Mouse (Mus musculus) neural tube, embryonic 14.5 days (tissue): ENCODE data around the gene Nt5c2. TPM values are rescaled to one million over a fixed set of nuclear protein-coding genes. Genes with fewer than 3 reads are reported as not detected.

Experiments used
- ATAC-seq: fragments of 200-750 bp; cut with Nextera tagmentation; 2 replicates; pipeline ENCODE4 v1.8.0; 2017; ENCODE audit warnings: low read depth, mild to moderate bottlenecking, moderate TSS enrichment, moderate library complexity
- H3K27ac ChIP-seq: fragments of 300-500 bp; sonication (generic); 2 replicates; pipeline ENCODE4 v1.5.1; 2014; ENCODE audit warnings: low read depth, mild to moderate bottlenecking, control low read depth, low read length, moderate library complexity, mixed read lengths
- H3K27me3 ChIP-seq: fragments of 300-500 bp; sonication (generic); 2 replicates; pipeline ENCODE4 v1.6.1; 2014; ENCODE audit warnings: low read length; ENCODE audit not compliant: control insufficient read depth, insufficient read depth
- H3K36me3 ChIP-seq: fragments of 300-500 bp; sonication (generic); 2 replicates; pipeline ENCODE4 v1.6.1; 2014; ENCODE audit warnings: low read length, mixed read lengths; ENCODE audit not compliant: control insufficient read depth, insufficient read depth
- H3K4me1 ChIP-seq: fragments of 300-500 bp; sonication (generic); 2 replicates; pipeline ENCODE4 v1.6.1; 2014; ENCODE audit warnings: low read length; ENCODE audit not compliant: control insufficient read depth, insufficient read depth
- H3K4me2 ChIP-seq: fragments of 300-500 bp; sonication (generic); 2 replicates; pipeline ENCODE4 v1.6.1; 2014; ENCODE audit warnings: mild to moderate bottlenecking, low read depth, low read length, control low read depth
- H3K4me3 ChIP-seq: fragments of 300-500 bp; sonication (generic); 2 replicates; pipeline ENCODE4 v1.5.1; 2014; ENCODE audit warnings: low read depth, low read length, control low read depth, mixed read lengths
- H3K9ac ChIP-seq: fragments of 300-500 bp; sonication (generic); replicated peaks from 2 replicates; pipeline ENCODE4 v1.6.1; 2014; ENCODE audit warnings: low read depth, mild to moderate bottlenecking, control low read depth, low read length, mixed read lengths
- H3K9me3 ChIP-seq: fragments of 300-500 bp; sonication (generic); 2 replicates; pipeline ENCODE4 v1.6.1; 2016; ENCODE audit warnings: low read length; ENCODE audit not compliant: control insufficient read depth
- WGBS: fragments of 180-500 bp; shearing (Covaris S2); extraction: QIAGEN DNeasy Blood & Tissue Kit; methylation state at CpG from one replicate; pipeline ENCODE4 v1.1.7; 2014; 5-methylcytosine and 5-hydroxymethylcytosine counted together
- polyA plus RNA-seq: library from polyadenylated mRNA; unstranded; fragments of >200 nt; fragmentation: Nextera tagmentation; extraction: Ambion mirVana; gene quantifications from 2 replicates; pipeline ENCODE4 v1.2.1, GENCODE M21; 2014

Nt5c2 gene
- polyA plus RNA-seq, 1 experiment from 2014 or later = 80.3 TPM

DNA sequence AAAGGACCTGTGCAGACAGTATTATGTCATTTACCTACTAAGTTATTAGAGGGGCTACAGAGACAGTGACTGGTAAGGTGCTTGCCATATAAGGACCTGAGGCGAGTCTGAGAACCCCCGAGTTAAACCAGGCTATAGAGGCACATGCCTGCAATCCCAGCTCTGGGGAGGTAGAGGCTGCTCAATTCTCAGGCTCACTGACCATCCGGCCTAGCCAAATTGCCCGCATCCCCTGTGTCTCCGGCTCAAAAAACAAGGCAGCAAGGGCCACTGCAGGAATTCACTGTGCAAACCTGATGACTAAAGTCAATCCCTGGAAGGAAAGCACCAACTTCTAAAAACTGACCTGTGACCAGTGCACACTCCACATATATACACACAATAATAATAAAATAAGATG lies 111.6 kb downstream of the Nt5c2 start:
- Histone ChIP-seq H3K36me3 (no peaks in the 10 kb centered on the region), H3K4me1 (no peaks in the 10 kb centered on the region), H3K27me3 (no peaks in the 10 kb centered on the region), H3K27ac (no peak overlapping the region), H3K9ac (no peak overlapping the region), H3K4me2 (no peak overlapping the region), H3K9me3 (no peaks in the 10 kb centered on the region), H3K4me3 (no peak overlapping the region)
- 94% methylated on average over 5 of the region's 5 CpGs for WGBS
- no peak for ATAC-seq

DNA sequence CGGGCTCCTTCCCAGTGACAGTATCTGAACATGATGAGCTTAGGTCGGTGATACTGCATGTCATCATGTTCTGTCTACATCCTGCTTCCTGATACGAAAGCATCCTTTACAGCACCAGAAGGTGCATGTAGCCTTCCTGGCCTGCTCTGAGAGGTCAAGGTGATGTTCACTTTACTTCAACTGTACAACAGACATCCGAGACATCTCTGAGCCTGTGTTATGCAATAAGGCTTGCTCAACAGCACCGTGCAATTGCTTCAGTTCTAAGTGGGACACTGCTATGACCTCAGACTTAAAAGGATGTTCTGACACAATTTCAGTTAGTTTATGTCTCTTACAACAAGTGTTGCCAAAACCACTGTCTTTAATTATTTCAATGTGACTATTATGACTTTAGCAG lies 113.6 kb downstream of the Nt5c2 start:
- Histone ChIP-seq H3K9me3 (no peaks in the 10 kb centered on the region), H3K27me3 (no peaks in the 10 kb centered on the region), H3K4me3 (no peak overlapping the region), H3K27ac (no peak overlapping the region), H3K4me2 (no peak overlapping the region), H3K4me1 (no peaks in the 10 kb centered on the region), H3K9ac (no peak overlapping the region), H3K36me3 (peaks cover 12% of the 10 kb centered on the region; the same call in 1 of the 2 replicates)
- 90% methylated on average over 5 of the region's 5 CpGs for whole genome bisulfite sequencing
- ATAC-seq = no peak

DNA sequence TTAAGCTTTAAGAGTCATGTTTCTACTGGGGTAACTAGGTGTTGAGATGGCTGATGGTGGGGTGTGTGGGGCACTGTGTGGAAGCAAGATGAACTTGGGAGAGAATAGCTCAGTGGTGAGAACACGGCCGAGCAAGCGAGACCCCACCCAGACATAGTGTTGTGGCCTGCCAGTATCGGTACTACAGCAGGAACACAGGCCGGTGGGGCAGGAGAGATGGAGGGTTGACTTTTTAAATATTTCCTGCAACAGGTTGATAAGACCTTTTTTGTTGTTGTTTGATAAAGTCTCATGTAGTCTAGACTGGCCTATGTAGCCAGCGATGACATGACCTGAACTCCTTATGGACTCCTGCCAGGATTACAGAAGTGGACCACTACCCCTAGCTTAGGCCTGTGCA lies 114.2 kb downstream of the Nt5c2 start:
- Histone ChIP-seq H3K27ac (no peak overlapping the region), H3K9me3 (no peaks in the 10 kb centered on the region), H3K36me3 (peaks cover 15% of the 10 kb centered on the region; the same call in 1 of the 2 replicates), H3K4me3 (no peak overlapping the region), H3K4me1 (no peaks in the 10 kb centered on the region), H3K9ac (no peak overlapping the region), H3K27me3 (no peaks in the 10 kb centered on the region), H3K4me2 (no peak overlapping the region)
- no peak for ATAC-seq
- WGBS = 94% methylated on average over 6 of the region's 6 CpGs

DNA sequence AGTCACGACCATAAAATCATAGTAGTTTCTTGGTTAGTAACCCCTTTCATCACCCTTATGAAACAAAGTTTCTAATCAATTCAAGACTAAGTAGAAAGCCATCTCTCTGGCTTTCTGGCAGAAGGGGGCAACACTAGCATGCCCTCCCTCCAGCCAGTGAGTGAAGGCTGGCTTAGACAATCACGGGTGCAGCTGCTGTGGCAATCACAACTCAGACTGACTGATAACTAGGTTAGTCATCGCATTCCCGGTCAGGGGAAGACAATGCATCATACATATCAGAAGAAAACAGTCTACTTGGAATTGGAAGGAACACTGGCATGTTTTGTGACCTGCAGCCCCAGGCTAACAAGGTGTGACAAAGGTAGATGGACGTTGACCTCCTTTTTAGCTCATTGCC lies 115.1 kb downstream of the Nt5c2 start:
- no peak overlapping the region for H3K4me3 ChIP-seq
- no peaks in the 10 kb centered on the region for H3K9me3 ChIP-seq
- 93% methylated on average over 5 of the region's 5 CpGs for WGBS
- peaks cover 15% of the 10 kb centered on the region; the same call in 1 of the 2 replicates for H3K36me3 ChIP-seq
- H3K4me2 ChIP-seq = no peak overlapping the region
- H3K9ac ChIP-seq = no peak overlapping the region
- H3K27me3 ChIP-seq = no peaks in the 10 kb centered on the region
- no peak overlapping the region for H3K27ac ChIP-seq
- no peaks in the 10 kb centered on the region for H3K4me1 ChIP-seq
- no peak for ATAC-seq

DNA sequence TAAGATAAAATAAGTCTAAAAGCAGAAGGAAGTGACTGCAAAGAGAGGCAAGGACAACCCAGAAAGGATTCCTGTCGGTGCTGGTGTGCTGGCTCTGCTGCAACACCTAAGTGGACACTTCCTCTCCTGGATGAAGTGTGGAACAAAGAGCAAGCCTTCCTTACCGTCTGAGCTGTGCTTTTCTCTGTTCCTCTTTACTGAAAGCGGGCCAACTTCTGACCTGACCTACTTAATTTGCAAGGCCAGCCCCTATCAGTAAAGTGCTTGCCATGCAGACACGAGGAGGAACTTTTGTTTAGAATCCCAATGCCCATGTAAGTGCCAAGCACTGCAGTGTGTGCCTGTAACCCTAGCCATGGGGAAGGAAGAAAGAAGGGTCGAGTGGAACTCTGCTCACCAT lies 115.6 kb downstream of the Nt5c2 start:
- Histone ChIP-seq H3K4me1 (no peaks in the 10 kb centered on the region), H3K4me3 (no peak overlapping the region), H3K36me3 (peaks cover 15% of the 10 kb centered on the region; the same call in 1 of the 2 replicates), H3K27me3 (no peaks in the 10 kb centered on the region), H3K27ac (no peak overlapping the region), H3K9me3 (no peaks in the 10 kb centered on the region), H3K4me2 (no peak overlapping the region), H3K9ac (no peak overlapping the region)
- 56% methylated on average over 5 of the region's 5 CpGs for WGBS
- ATAC-seq = no peak

DNA sequence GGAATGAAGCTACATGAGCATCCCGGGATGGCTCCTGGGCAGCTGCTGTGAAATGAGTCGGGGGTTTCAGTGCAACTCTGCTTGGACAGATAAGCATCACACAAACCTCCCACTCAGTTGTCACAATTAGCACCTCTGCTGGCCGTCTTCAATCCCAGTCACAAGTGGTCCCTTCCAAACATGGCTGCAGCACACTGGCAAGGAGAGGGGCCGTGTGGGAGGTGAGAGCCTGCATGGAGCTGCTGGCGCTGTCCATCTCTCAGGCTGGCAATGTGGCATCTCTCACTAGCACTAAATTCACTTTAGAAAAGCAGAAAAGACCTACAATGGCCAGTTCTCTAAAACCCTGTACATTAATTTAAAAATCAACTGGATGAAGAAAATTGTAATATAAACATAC lies 116.7 kb downstream of the Nt5c2 start:
- H3K4me1 ChIP-seq = no peaks in the 10 kb centered on the region
- H3K4me2 ChIP-seq = no peak overlapping the region
- WGBS = 91% methylated on average over 5 of the region's 5 CpGs
- no peaks in the 10 kb centered on the region for H3K9me3 ChIP-seq
- H3K27ac ChIP-seq = no peak overlapping the region
- no peak for ATAC-seq
- H3K9ac ChIP-seq = no peak overlapping the region
- H3K27me3 ChIP-seq = no peaks in the 10 kb centered on the region
- H3K36me3 ChIP-seq = peaks cover 19% of the 10 kb centered on the region; the same call in 1 of the 2 replicates
- no peak overlapping the region for H3K4me3 ChIP-seq

DNA sequence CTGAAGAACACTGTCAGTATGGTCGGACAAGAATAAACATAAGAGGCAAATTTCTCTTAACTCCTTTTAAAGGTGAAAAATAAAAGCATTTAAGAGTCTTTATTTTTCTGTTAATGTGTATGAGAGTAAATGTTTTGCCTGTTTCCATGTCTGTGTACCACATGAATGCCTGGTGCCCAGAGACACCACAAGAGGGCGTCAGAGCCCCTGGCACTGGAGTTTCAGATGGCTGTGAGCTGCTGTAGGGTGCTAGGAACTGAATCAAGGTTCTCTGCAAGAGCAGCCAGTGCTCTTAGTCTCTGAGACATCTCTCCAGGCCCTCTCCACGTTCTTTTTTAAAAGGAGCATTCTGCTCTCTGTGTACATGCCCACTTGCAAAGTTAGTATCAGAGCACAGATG lies 117.8 kb downstream of the Nt5c2 start:
- Histone ChIP-seq H3K27me3 (no peaks in the 10 kb centered on the region), H3K4me3 (no peak overlapping the region), H3K27ac (no peak overlapping the region), H3K4me2 (no peak overlapping the region), H3K9me3 (no peaks in the 10 kb centered on the region), H3K36me3 (peaks cover 20% of the 10 kb centered on the region), H3K9ac (no peak overlapping the region), H3K4me1 (no peaks in the 10 kb centered on the region)
- WGBS = 90% methylated on average over 3 of the region's 3 CpGs
- no peak for ATAC-seq

DNA sequence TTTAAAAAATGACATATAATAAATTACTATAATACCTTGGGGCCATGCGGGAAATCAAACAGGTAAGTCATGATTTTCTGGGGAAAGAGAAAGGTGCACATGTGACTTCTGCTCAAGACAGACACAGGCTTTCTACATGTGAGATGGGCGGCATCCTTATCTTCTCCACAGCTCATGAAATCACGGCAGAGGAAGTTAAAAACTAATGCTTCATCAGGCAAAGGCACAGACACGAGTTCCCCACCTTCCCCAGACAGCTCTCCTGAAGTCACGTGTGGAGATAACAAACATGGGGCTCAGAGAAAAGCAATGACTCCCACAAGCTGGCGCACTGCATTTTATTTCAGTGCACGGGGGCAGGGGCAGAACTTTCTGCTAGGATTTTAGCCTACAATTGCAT lies 121.5 kb downstream of the Nt5c2 start:
- no peaks in the 10 kb centered on the region for H3K27me3 ChIP-seq
- no peak overlapping the region for H3K9ac ChIP-seq
- no peak overlapping the region for H3K4me3 ChIP-seq
- no peak overlapping the region for H3K4me2 ChIP-seq
- ATAC-seq = no peak
- H3K9me3 ChIP-seq = no peaks in the 10 kb centered on the region
- H3K36me3 ChIP-seq = peaks cover 54% of the 10 kb centered on the region
- H3K4me1 ChIP-seq = no peaks in the 10 kb centered on the region
- WGBS = 93% methylated on average over 7 of the region's 7 CpGs
- no peak overlapping the region for H3K27ac ChIP-seq

DNA sequence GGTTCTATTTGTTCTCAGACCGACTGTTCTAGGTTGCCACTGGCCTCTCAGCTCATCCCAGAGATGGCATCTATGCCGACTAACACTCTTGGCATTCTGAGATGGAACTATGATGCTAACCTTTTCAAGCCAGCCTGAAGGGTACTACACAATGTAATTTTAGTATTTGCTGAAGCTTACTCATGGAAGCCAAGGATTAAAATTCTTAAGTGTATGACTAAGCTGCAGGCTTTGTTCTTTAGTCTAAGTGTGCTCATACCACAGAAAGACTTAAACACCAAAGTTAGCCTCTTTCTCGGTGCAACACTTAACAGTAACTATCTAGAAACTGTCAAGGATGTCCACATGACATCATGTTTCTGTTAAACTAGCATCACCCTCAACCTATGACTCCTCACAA lies 122.1 kb downstream of the Nt5c2 start:
- ATAC-seq = no peak
- Histone ChIP-seq H3K4me3 (no peak overlapping the region), H3K27ac (no peak overlapping the region), H3K9me3 (no peaks in the 10 kb centered on the region), H3K9ac (no peak overlapping the region), H3K27me3 (no peaks in the 10 kb centered on the region), H3K4me2 (no peak overlapping the region), H3K4me1 (no peaks in the 10 kb centered on the region), H3K36me3 (peaks cover 56% of the 10 kb centered on the region)
- 90% methylated on average over 3 of the region's 3 CpGs for WGBS

DNA sequence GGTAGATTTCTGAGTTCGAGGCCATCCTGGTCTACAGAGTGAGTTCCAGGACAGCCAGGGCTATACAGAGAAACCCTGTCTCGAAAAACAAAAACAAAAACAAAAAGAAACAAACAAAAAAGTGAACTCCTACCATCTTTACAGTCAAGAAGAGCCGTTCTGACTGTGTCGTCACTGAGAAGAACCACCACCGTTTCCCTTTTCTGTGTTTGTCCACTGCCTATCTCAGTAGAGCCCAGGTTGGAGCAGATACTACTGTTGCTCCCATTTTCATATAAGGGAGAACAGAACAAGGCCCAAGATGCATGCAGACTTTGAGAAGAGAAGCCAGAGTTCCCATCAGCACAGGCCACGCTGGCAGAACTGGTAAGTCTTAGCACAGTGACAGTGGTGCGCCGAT lies 124.3 kb downstream of the Nt5c2 start:
- H3K4me3 ChIP-seq = no peak overlapping the region
- WGBS = 94% methylated on average over 8 of the region's 8 CpGs
- H3K9me3 ChIP-seq = no peaks in the 10 kb centered on the region
- H3K9ac ChIP-seq = no peak overlapping the region
- ATAC-seq = no peak
- no peaks in the 10 kb centered on the region for H3K27me3 ChIP-seq
- no peak overlapping the region for H3K4me2 ChIP-seq
- no peak overlapping the region for H3K27ac ChIP-seq
- peaks cover 52% of the 10 kb centered on the region for H3K36me3 ChIP-seq
- no peaks in the 10 kb centered on the region for H3K4me1 ChIP-seq
